Mouse (Mus musculus) spleen, adult 18-20 months (tissue): ENCODE data around the gene Spocd1.
A peak's percentile ranks its signal among the peaks of the same experiment; 100 is the strongest.
"Not testable (repeated sequence)": the region's sequence is repeated elsewhere in the genome, so short reads cannot be mapped to it uniquely, and the experiment has no call there.

ENCODE experiments used
- DNase-seq, 2 experiments: peaks; one replicate each; pipeline ENCODE4 v3.0.0; 2022; ENCODE audit warnings: mixed read lengths in 2 of 2

Gene Spocd1

GRCm38 (mm10) chr4:129928949-129929348 lies at the start of gene Spocd1:
TSS of gene Spocd1 (plus strand) at chr4:129929249.
- no peak for DNase-seq

DNA sequence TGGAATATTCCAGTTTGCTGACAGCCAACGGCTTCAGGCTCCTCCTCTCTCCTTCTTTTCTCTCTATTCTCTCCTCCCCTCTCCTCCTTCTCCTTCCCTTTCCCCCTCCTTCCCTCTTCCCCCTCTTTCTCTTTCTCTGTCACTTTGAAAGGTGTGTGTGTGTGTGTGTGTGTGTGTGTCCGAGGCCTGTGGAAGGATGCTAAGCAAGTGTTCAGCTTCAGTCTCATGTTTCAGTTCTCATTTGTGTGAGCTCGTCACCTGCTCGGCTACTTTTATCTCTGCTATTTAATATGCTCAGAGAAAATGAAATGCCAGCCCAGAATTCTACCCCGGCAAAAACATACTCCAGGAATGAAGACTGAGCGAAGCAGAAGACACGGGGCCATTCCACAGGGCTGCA lies 48.4 kb upstream of the Spocd1 start:
- no peak for DNase-seq

DNA sequence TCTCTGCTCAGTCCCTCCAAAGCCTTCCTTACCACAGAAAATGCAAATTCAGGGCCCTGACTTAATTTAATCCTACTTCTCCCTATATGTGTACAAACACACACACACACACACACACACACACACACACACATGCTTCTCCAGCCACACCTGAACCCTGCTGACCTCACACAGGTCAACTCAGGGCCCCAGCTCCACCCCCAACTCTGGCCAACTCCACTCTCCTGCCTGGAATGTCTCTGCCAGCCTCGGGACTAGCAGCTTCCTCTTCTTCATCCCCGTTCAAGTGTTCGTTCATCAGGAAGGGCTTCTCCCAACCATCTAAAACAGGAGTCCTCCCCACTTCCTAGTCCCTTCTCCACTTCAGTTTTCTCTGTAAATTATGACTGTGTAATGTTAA lies 47.4 kb upstream of the Spocd1 start:
- DNase-seq, result no peak

DNA sequence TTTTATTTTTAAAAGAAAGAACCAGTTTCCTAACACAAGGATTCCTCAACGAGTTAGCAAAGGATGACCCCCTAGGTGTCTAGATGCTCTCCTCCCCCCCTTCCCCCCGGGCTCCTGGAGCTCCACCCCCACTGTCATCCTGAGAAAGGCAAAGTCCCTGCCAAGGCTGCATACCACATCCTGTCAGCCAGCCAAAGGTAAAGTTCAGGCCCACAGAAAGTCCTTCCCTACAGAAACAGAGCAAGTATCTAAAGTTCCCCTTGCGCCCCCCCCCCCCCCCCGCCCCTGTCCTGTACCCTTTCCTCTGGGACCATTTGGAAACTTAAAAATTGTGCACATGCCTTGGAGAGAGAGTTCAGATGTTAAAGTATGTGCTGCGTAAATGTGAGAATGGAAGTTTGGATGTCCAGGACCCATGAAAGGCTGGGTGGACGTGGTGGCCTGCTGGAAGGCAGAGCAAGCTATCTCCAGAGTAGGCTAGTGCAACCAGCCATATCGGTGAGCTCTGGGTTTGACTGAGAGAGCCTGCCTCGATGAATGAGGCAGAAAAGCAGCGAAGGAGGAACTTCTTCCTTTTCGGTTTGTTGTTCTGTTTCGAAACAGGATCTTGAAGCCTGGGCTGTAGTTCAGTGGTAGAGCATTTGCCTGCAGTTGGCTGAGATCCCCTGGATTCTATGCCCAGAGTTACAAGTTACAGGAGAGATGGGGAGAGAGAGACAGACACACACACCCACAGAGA lies 46.3 kb upstream of the Spocd1 start:
- DNase-seq, result peak; percentile 54 to 58

- DNase-seq, result peak; percentile 20 to 42
Measured at GRCm38 (mm10) chr4:129884041-129884930, 44.8 kb upstream of the Spocd1 start.

- no peak for DNase-seq
Measured at GRCm38 (mm10) chr4:129889661-129890060, 39.4 kb upstream of the Spocd1 start.

GRCm38 (mm10) chr4:129890094-129890493 lies 39.0 kb upstream of the Spocd1 start:
- DNase-seq, result no peak

DNA sequence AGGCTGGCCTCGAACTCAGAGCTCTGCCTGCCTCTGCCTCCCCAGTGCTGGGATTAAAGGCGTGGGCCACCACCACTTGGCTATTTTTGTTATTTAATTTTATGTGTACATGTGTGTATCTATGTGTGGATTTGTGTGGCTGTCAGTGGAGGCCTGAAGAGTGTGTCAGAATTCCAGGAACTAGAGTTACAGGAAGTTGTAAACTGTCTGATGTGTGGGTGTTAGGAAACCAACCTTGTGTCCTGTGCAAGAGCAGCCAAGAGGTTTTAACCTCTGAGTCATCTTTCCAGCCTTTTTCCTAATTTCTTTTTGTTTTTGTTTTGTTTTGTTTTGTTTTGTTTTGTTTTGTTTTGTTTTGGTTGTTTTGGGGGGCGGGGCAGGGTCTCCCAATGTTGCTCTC lies 34.2 kb upstream of the Spocd1 start:
- no peak for DNase-seq

DNA sequence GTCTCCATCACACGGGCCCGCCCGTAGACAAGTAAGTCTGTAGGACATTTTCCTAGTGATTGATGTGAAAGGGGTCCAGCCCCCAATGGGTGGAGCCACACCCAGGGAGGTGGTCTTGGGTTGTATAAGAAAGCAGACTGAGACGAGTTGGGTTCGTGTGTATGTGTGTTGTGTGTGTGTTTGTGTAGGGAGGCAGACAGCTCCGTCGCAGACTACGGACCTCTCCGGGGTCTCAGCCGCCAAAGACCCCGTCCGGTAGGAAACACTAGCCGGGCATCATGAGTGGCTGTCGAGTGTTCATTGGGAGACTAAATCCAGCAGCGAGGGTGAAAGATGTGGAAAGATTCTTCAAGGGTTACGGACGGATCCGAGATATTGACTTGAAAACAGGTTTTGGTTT lies 30.2 kb upstream of the Spocd1 start:
- not testable (repeated sequence) for DNase-seq

- no peak for DNase-seq
Measured at GRCm38 (mm10) chr4:129902394-129902793, 26.7 kb upstream of the Spocd1 start.

DNA sequence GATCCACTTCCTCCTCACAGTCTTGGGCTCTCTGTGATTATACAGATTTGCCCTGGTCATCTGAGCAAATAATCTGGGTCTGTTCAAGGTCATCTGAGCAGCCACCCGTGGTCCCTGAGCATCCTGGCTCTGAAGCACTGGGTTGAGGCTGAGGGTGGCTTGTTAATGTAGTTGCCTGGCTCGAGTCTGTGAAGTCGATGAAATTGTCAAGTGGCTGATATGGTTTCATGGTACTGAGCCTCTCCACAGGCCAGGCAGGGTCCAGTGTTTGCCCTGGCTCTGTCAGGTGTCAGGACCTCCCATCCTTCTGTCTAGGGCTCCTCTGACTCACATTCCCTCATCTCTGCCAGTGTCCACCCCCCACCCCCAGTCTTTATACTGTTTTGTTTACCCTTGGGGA lies 25.5 kb upstream of the Spocd1 start:
- no peak for DNase-seq

- no peak for DNase-seq
Measured at GRCm38 (mm10) chr4:129905032-129905431, 24.0 kb upstream of the Spocd1 start.

- no peak for DNase-seq
Measured at GRCm38 (mm10) chr4:129906016-129906415, 23.0 kb upstream of the Spocd1 start.

DNA sequence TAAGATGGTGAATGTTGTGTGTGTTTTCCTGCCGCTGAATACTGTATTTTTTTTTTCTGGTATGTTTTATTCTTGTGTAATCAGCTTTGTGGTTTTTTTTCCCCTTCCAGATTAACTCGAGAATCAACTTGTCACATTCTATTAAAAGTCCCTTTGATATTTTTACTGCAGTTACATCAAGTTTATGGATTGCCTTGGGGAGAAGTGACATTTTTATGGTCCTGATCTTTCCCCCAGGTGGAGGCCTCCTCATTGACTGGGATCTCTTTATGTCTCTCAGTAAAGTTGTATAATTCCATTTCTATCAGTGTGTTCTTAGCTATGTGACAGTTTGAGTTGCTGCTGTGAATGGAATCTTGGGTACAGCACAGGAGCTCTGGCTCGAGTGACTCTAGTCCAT lies 20.2 kb upstream of the Spocd1 start:
- DNase-seq, result no peak

- peak; percentile 52 to 55 for DNase-seq
Measured at GRCm38 (mm10) chr4:129909261-129909731, 19.8 kb upstream of the Spocd1 start.

DNA sequence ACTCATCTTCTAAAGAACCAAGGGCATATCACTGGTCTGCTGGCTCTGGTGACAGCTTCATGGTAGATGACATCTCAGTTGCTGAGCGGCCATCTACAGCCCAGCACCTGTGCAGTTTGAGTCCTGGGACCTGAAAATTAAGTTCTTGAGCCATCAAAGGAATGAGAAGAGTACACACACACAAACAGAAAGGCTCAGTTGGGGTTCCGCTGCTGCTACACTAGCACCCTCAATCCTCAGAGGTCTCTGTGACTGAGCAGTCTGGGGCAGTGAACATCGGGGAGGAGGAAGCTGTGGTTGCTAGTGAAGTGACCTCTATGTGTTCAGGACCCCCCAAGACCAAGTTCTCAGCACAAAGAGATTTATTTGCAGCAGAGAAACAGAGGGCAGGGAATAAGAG lies 16.1 kb upstream of the Spocd1 start:
- DNase-seq, result no peak

DNA sequence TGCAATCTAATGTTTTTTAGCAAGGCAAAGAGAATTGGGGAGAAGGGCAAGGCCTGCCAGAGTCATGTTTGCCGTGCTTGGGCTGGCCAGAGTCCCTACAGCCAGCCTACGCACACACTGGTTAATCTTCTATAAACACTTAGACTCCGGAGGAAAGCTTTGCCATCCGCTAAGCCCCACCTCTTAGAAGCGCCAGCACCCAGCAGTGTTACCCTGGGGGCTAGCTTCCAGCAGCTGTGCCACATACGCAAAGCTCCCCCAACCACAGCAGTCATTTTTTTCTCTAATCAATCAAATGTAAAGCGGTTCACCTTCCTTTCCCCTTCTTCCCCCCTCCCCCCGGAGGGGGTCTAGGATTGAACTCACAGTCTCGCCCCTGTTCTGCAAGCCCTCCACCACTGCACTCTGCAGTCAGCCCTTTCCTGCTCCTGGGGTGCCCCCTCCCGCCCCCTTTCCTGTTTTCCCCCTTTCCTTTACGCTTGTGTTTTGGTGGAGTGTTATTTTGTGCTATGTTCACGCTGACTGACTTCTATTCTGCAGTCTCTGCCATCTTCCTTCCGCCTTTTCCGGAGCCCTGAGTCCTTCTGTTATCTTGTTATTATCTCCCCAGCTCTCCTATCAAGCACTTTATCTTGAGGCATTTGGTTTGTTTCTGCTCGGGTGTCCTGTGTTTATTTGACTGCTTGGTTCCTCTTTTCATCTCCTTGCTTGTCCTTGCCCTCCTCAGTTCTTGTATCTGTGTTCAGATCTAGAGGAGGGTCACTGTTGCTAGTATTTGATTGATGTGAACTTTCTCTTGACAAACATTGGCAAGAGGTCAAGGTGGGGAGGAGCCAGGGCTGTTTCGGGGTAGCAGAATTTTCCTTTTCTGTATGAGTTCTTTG lies 15.0 kb upstream of the Spocd1 start:
- peak; percentile 53 to 63 for DNase-seq

- DNase-seq, result no peak
Measured at GRCm38 (mm10) chr4:129914686-129915085, 14.4 kb upstream of the Spocd1 start.

DNA sequence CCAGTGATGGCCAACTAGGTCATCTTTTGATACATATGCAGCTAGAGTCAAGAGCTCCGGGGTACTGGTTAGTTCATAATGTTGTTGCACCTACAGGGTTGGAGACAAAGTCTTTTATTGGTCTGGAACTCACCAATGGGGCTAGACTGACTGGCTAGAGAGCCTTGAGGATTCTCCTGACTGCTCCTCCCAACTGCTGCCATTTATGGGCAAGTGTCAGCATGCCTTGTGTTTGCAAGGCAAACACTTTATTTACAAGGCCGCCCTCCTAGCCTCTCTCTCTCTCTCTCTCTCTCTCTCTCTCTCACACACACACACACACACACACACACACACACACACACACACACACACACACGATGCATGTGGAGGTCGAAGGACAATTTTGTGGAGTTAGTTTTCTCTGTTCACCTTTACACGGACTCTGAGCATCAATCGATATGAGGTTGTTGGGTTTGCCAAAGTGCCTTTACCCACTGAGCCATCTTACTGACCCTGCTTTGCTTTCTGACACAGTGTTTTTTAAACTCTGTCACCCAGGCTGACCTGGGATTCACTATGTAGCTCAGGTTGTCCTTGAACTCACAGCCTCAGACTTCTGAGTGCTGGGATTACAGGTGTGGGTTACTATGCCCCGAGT lies 13.6 kb upstream of the Spocd1 start:
- no peak for DNase-seq

DNA sequence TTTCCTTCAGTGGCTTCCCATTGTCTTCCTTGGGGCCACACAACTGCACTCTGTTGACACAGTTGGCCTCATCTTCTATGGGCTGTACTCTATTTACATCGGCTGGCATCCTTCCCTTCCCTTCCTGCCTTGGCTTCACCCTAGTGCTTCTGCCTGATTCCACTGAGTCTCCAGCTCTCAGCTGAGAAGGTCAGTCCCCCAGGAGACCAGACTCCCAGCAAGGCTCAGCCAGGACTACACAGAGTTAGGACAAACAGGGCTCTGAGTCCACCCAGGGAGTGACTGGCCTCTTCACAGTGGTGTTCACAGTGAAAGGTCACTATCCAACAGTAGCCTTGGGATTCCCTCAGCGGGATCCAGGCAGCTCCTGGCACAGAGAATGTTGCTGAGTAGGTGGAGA lies 12.9 kb upstream of the Spocd1 start:
- no peak for DNase-seq

DNA sequence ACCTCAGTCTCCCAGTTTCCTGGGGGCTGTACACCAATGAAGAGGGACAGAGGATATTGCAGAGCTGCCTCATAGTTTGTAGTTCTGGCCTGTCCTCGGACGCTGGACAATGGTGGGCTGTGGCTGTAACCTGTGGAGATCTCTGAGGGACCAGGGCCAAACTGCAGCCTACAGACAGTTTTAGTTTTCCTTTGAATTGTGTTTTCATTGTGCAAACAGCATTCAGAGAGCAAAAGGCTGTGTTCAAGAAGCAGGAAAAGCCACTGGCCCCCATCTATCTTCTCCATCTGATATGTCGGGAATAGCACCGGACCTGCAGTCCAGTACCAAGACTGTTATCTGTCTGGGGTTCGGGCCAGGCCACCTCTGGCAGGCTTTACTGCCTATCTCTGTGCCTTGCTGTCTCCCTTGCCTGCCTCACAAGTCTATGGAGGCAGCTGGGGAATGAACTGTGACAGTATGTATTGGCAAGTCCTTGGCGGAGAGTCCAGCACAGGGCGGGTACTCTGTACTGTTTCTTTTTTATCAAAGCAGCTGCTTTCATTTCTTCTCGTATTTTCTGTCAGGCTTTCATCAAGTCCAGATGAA lies 11.9 kb upstream of the Spocd1 start:
- no peak for DNase-seq

GRCm38 (mm10) chr4:129918464-129918863 lies 10.6 kb upstream of the Spocd1 start:
- no peak for DNase-seq
